ENCODE assay signal across 10 mouse cellular contexts in the genomic region with DNA sequence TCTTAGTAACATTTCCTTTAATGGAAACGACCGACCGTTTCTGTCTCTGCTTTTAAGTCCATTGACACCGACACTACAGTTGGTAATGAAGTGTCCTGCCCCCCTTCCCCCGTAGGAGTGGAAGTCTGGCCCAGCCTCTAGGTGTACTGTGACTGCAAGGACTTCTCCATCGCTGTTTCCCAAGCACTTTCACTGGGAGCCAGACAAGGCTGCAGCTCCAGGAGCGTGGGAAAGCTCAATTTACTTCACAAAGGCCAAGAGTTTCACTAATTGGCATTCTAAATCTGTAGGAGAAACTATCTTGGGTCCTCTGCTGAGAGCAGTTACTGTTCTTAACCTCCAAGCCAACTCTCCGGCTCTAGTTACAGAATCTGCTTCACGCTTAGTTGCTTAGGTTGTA. TPM values are rescaled to one million over a fixed set of nuclear protein-coding genes. Genes with fewer than 3 reads are reported as not detected.
DNase-seq lines count a peak whose midpoint lies in the region; ATAC-seq and TF ChIP-seq lines count a peak whose summit lies in the region.
"Had no signal": no experiment of that assay in that cellular context is flagged by ENCODE, and none has a peak within 500 bp of the region (broad histone marks: within the 10 kb centered on the region; RNA-seq: fewer than 3 reads in every experiment).

No protein-coding gene starts in this region.

- WGBS in kidney, embryonic 16.5 days = 18% methylated on average over 9 of the region's 9 CpGs
- WGBS in embryonic facial prominence, embryonic 12.5 days = 22% methylated on average over 9 of the region's 9 CpGs
- WGBS in heart, postnatal 0 days = 24% methylated on average over 9 of the region's 9 CpGs
- WGBS in neural tube, embryonic 12.5 days = 21% methylated on average over 9 of the region's 9 CpGs

- H3K4me2 ChIP-seq in kidney, embryonic 16.5 days (replicated peaks; ENCODE audit: low read depth, low read length) = peak overlapping the region; percentile 29
- H3K4me2 ChIP-seq in embryonic facial prominence, embryonic 12.5 days (replicated peaks) = no peak overlapping the region
- H3K4me2 ChIP-seq in heart, postnatal 0 days (ENCODE audit: low read depth, low read length) = no peak overlapping the region
- H3K4me2 ChIP-seq in neural tube, embryonic 12.5 days (replicated peaks) = no peak overlapping the region

- H3K27ac ChIP-seq in kidney, embryonic 16.5 days (ENCODE audit: low read length) = peak overlapping the region; percentile 71
- 0 out of 2 replicates have a peak overlapping the region, but pooled peaks have one; percentile 57 for H3K27ac ChIP-seq in embryonic facial prominence, embryonic 12.5 days
- H3K27ac ChIP-seq in heart, postnatal 0 days (ENCODE audit: low read depth) = peak overlapping the region; percentile 71
- no peak overlapping the region for H3K27ac ChIP-seq in neural tube, embryonic 12.5 days
- H3K27ac ChIP-seq: liver, embryonic 15.5 days had no signal

- H3K9me3 ChIP-seq in kidney, embryonic 16.5 days (ENCODE audit: low read length) = no peaks in the 10 kb centered on the region
- H3K9me3 ChIP-seq in embryonic facial prominence, embryonic 12.5 days = no peaks in the 10 kb centered on the region
- no peaks in the 10 kb centered on the region for H3K9me3 ChIP-seq in heart, postnatal 0 days (replicated peaks; ENCODE audit: control insufficient read depth, low read length)
- no peaks in the 10 kb centered on the region for H3K9me3 ChIP-seq in neural tube, embryonic 12.5 days
- H3K9me3 ChIP-seq: liver, embryonic 15.5 days had no signal

- DNase-seq in kidney, postnatal 10 days = no peak
- peak; percentile 28 for DNase-seq in heart, postnatal 0 days (ENCODE audit: low spot score)
- DNase-seq in urinary bladder, postnatal 4 days (ENCODE audit: low spot score in 2 of 2) = no peak
- DNase-seq in left cerebral cortex, adult 9 months (ENCODE audit: low spot score in 2 of 2) = no peak
- no peak for DNase-seq in layer of hippocampus, adult 11-12 months (ENCODE audit: low spot score)
- DNase-seq: cerebellum, adult 8-10 months had no signal

- ATAC-seq in kidney, embryonic 16.5 days (ENCODE audit: low FRiP score, low TSS enrichment) = peak; percentile 55; the same call in 1 of the 2 replicates
- no peak for ATAC-seq in embryonic facial prominence, embryonic 12.5 days (ENCODE audit: insufficient number of reproducible peaks, insufficient read depth, low FRiP score, low TSS enrichment)
- no peak for ATAC-seq in heart, postnatal 0 days (ENCODE audit: insufficient read depth, low read depth)
- peak; percentile 69; the same call in 1 of the 2 replicates for ATAC-seq in neural tube, embryonic 12.5 days (ENCODE audit: low FRiP score, low read depth)

- TF ChIP-seq CTCF in heart, postnatal 0 days (IDR thresholded peaks at IDR 0.05; ENCODE audit: low read depth) = no peak

- H3K36me3 ChIP-seq in kidney, embryonic 16.5 days (ENCODE audit: insufficient read depth, low read length) = no peaks in the 10 kb centered on the region
- no peaks in the 10 kb centered on the region for H3K36me3 ChIP-seq in embryonic facial prominence, embryonic 12.5 days
- H3K36me3 ChIP-seq in heart, postnatal 0 days (replicated peaks; ENCODE audit: control insufficient read depth, insufficient read depth, low read length) = no peaks in the 10 kb centered on the region
- no peaks in the 10 kb centered on the region for H3K36me3 ChIP-seq in neural tube, embryonic 12.5 days
- H3K36me3 ChIP-seq: liver, embryonic 15.5 days had no signal

- H3K27me3 ChIP-seq in kidney, embryonic 16.5 days (ENCODE audit: insufficient read depth, low read length) = no peaks in the 10 kb centered on the region
- H3K27me3 ChIP-seq in embryonic facial prominence, embryonic 12.5 days = no peaks in the 10 kb centered on the region
- H3K27me3 ChIP-seq in heart, postnatal 0 days (ENCODE audit: control insufficient read depth, insufficient read depth, low read length) = no peaks in the 10 kb centered on the region
- H3K27me3 ChIP-seq in neural tube, embryonic 12.5 days (replicated peaks) = no peaks in the 10 kb centered on the region
- H3K27me3 ChIP-seq: liver, embryonic 15.5 days had no signal

- H3K4me1 ChIP-seq in kidney, embryonic 16.5 days (ENCODE audit: insufficient read depth, low read length) = peaks cover 38% of the 10 kb centered on the region
- peaks cover 40% of the 10 kb centered on the region for H3K4me1 ChIP-seq in embryonic facial prominence, embryonic 12.5 days
- H3K4me1 ChIP-seq in heart, postnatal 0 days (ENCODE audit: control insufficient read depth, insufficient read depth) = peaks cover 62% of the 10 kb centered on the region
- peaks cover 19% of the 10 kb centered on the region for H3K4me1 ChIP-seq in neural tube, embryonic 12.5 days

- H3K9ac ChIP-seq in kidney, embryonic 16.5 days (replicated peaks; ENCODE audit: low read length) = peak overlapping the region; percentile 16; the same call in 1 of the 2 replicates
- H3K9ac ChIP-seq in embryonic facial prominence, embryonic 12.5 days = no peak overlapping the region
- H3K9ac ChIP-seq in heart, postnatal 0 days (replicated peaks; ENCODE audit: low read depth, low read length) = no peak overlapping the region
- no peak overlapping the region for H3K9ac ChIP-seq in neural tube, embryonic 12.5 days
- H3K9ac ChIP-seq: liver, embryonic 15.5 days had no signal

- H3K4me3 ChIP-seq in kidney, embryonic 16.5 days (ENCODE audit: low read length) = no peak overlapping the region
- H3K4me3 ChIP-seq in embryonic facial prominence, embryonic 12.5 days = no peak overlapping the region
- H3K4me3 ChIP-seq in heart, postnatal 0 days (ENCODE audit: low read depth, low read length) = no peak overlapping the region
- no peak overlapping the region for H3K4me3 ChIP-seq in neural tube, embryonic 12.5 days
- H3K4me3 ChIP-seq: liver, embryonic 15.5 days had no signal

- TF ChIP-seq EP300 in heart, postnatal 0 days (IDR thresholded peaks at IDR 0.05; ENCODE audit: low read depth) = no peak

RNA-seq across cellular contexts. Expression of gene Jmjd1c, which starts 42.5 kb away (rescaled TPM):
- polyA plus RNA-seq in kidney, embryonic 16.5 days (2015; fragmentation: Nextera tagmentation; extraction: Ambion mirVana) = 30.5 and 33.7 TPM in 2 replicates
- 56.3 and 62.7 TPM in 2 replicates for polyA plus RNA-seq in embryonic facial prominence, embryonic 12.5 days (2016; fragmentation: Nextera tagmentation; extraction: Ambion mirVana)
- 42.4 and 55.3 TPM in 2 replicates for total RNA-seq in heart, postnatal 0 days (2014; rRNA removed; ENCODE audit: low replicate concordance)
- 28.1 and 29.0 TPM in 2 replicates for polyA plus RNA-seq in heart, postnatal 0 days (2015; fragmentation: Nextera tagmentation; extraction: Ambion mirVana)
- polyA plus RNA-seq in neural tube, embryonic 12.5 days (2016; fragmentation: Nextera tagmentation; extraction: Ambion mirVana) = 63.8 and 63.9 TPM in 2 replicates

RNA-seq across cellular contexts. Expression of gene Reep3, which starts 43.3 kb away (rescaled TPM):
- 41.6 and 51.0 TPM in 2 replicates for polyA plus RNA-seq in kidney, embryonic 16.5 days (2015; fragmentation: Nextera tagmentation; extraction: Ambion mirVana)
- 38.7 and 39.7 TPM in 2 replicates for polyA plus RNA-seq in embryonic facial prominence, embryonic 12.5 days (2016; fragmentation: Nextera tagmentation; extraction: Ambion mirVana)
- total RNA-seq in heart, postnatal 0 days (2014; rRNA removed; ENCODE audit: low replicate concordance) = 24.0 and 26.6 TPM in 2 replicates
- 25.6 and 26.8 TPM in 2 replicates for polyA plus RNA-seq in heart, postnatal 0 days (2015; fragmentation: Nextera tagmentation; extraction: Ambion mirVana)
- polyA plus RNA-seq in neural tube, embryonic 12.5 days (2016; fragmentation: Nextera tagmentation; extraction: Ambion mirVana) = 57.5 and 62.1 TPM in 2 replicates

Comparison
In these comparisons a context has a peak if more than half of its experiments do, and no peak if none do; other contexts are left out.
1. ATAC-seq: peak in kidney, embryonic 16.5 days (single experiment) and neural tube, embryonic 12.5 days (single experiment); none in embryonic facial prominence, embryonic 12.5 days (single experiment) and heart, postnatal 0 days (single experiment).